Mouse (Mus musculus) urinary bladder, adult 18-20 months (tissue): ENCODE measurements around the gene Ube2g2.

Experiments
- DNase-seq, 2 experiments: peaks; one replicate each; pipeline ENCODE4 v3.0.0; 2022; ENCODE audit warnings: low spot score in 2 of 2, mixed read lengths in 2 of 2

Ube2g2 gene

GRCm38 (mm10) chr10:77622055-77622988 lies at the start of gene Ube2g2:
TSS of gene Ube2g2 (plus strand) at chr10:77622275.
- peak; percentile 88 to 92 for DNase-seq

- DNase-seq, result no peak
These were observed 48.9 kb upstream of the Ube2g2 start for GRCm38 (mm10) chr10:77573162-77573561.

- no peak for DNase-seq
These were observed 41.8 kb upstream of the Ube2g2 start for GRCm38 (mm10) chr10:77580027-77580920.

GRCm38 (mm10) chr10:77581023-77581407 lies 41.1 kb upstream of the Ube2g2 start:
- no peak for DNase-seq

- peak; percentile 89 to 93 for DNase-seq
These were observed 40.4 kb upstream of the Ube2g2 start, which contains the start of gene Pttg1ip for GRCm38 (mm10) chr10:77581408-77582284. TSS of gene Pttg1ip (plus strand) at chr10:77581720.

- no peak for DNase-seq
These were observed 39.8 kb upstream of the Ube2g2 start for GRCm38 (mm10) chr10:77582285-77582618.

- DNase-seq, result no peak
These were observed 38.2 kb upstream of the Ube2g2 start for GRCm38 (mm10) chr10:77583795-77584422.

- no peak for DNase-seq
These were observed 35.4 kb upstream of the Ube2g2 start for GRCm38 (mm10) chr10:77586637-77587036.

GRCm38 (mm10) chr10:77587091-77587775 lies 34.8 kb upstream of the Ube2g2 start:
- no peak for DNase-seq

- no peak for DNase-seq
These were observed 34.0 kb upstream of the Ube2g2 start for GRCm38 (mm10) chr10:77588036-77588435.

GRCm38 (mm10) chr10:77589117-77589516 lies 33.0 kb upstream of the Ube2g2 start:
- no peak for DNase-seq

- no peak for DNase-seq
These were observed 32.3 kb upstream of the Ube2g2 start for GRCm38 (mm10) chr10:77589749-77590148.

GRCm38 (mm10) chr10:77590812-77591211 lies 31.3 kb upstream of the Ube2g2 start:
- DNase-seq, result no peak

- DNase-seq, result no peak
These were observed 30.5 kb upstream of the Ube2g2 start for GRCm38 (mm10) chr10:77591546-77591945.

GRCm38 (mm10) chr10:77596060-77596459 lies 26.0 kb upstream of the Ube2g2 start:
- no peak for DNase-seq

GRCm38 (mm10) chr10:77603021-77603420 lies 19.1 kb upstream of the Ube2g2 start:
- no peak for DNase-seq

GRCm38 (mm10) chr10:77604111-77604510 lies 18.0 kb upstream of the Ube2g2 start:
- no peak for DNase-seq

GRCm38 (mm10) chr10:77604958-77605357 lies 17.1 kb upstream of the Ube2g2 start:
- no peak for DNase-seq

- no peak for DNase-seq
These were observed 16.7 kb upstream of the Ube2g2 start for GRCm38 (mm10) chr10:77605368-77605767.
